Mouse (Mus musculus): ENCODE results near the gene Egfl8.
A peak's percentile ranks its signal among the peaks of the same experiment; 100 is the strongest.

The Egfl8 gene

GRCm38 (mm10) chr17:34627943-34628643 lies 12.3 kb upstream of the Egfl8 start, which contains the start of gene Ppt2:
TSS of gene Ppt2 (minus strand) at chr17:34628510.
- DNase-seq (ENCODE audit: low read depth): no peak

GRCm38 (mm10) chr17:34627093-34627942 lies 11.5 kb upstream of the Egfl8 start:
- DNase-seq (ENCODE audit: low read depth): no peak

- DNase-seq (ENCODE audit: low read depth): no peak
Observed at GRCm38 (mm10) chr17:34626773-34627092, 11.0 kb upstream of the Egfl8 start.

- DNase-seq (ENCODE audit: low read depth): no peak
Observed at GRCm38 (mm10) chr17:34626062-34626772, 10.4 kb upstream of the Egfl8 start.

- DNase-seq (ENCODE audit: low read depth): no peak
Observed at GRCm38 (mm10) chr17:34624981-34625380, 9.2 kb upstream of the Egfl8 start.

DNA sequence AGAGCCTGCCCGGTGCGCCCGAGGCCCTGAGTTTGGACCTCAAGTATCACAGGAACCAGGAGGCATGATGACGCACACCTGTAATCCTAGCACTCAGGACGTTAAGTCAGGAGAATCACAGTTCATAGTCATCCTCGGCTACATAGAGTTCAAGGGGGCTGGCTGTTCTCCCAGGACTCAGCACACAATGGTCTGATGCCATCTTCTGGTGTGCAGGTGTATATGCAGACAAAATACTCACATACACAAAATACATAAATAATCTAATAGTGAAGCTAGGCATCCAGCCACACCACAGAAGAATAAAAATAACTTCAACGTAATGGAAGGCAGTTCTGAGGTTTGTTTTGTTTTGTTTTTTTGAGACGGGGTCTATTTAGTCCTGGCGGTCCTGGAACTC lies 7.4 kb upstream of the Egfl8 start:
- no peak for DNase-seq (ENCODE audit: low read depth)

DNA sequence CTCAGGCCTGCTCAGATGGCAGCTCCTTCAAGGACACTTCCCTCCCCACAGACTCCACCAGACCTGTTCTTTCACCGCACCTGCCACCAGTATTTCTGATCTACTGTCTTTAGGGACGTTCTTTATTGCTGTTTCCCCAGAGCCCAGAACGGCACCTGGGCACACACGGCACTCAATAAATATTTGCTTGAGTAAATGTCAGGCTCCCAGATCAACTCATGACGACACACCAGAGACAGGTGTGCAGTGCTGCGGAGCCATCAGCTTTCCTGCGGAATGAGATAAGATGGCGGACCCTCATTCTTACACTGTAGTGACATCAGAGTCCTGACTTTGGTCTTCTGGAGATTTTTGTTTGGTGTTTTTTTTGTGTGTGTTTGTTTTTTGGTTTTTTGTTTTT lies 5.2 kb upstream of the Egfl8 start:
- no peak for DNase-seq (ENCODE audit: low read depth)

GRCm38 (mm10) chr17:34618999-34619398 lies 3.2 kb upstream of the Egfl8 start:
- peak; percentile 86 for DNase-seq (ENCODE audit: low read depth)

- no peak for DNase-seq (ENCODE audit: low read depth)
Observed at GRCm38 (mm10) chr17:34613830-34614229, 1.9 kb downstream of the Egfl8 start.

DNA sequence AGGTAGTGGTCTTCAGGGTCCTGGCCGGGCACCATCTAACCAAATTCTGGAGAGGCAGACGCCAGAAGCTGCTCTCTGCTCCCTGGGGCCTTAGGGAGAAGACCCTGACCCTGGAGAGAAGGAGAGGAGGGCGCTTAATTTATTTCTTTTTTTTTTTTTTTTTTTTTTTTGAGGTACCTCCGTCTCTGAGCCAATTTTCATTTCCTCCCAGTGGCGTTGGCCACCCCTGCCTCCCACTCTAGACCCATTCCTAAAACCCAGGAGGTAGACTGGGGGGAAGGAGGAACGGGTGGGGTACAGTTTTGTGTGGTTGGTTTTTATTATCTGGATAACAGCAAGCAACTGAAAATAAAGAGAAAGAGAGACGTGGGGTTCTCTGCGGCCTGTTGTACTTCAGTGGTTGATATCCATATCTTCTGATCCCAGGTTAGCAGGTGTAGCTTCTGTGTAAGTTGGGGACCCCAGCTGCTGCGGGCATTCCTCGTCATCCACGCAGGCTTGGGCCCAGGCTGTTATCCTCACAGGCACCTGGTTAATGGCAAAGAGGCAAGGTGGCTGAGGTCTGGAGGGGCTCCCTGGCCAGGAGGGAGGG lies 2.6 kb downstream of the Egfl8 start:
- no peak for DNase-seq (ENCODE audit: low read depth)

DNA sequence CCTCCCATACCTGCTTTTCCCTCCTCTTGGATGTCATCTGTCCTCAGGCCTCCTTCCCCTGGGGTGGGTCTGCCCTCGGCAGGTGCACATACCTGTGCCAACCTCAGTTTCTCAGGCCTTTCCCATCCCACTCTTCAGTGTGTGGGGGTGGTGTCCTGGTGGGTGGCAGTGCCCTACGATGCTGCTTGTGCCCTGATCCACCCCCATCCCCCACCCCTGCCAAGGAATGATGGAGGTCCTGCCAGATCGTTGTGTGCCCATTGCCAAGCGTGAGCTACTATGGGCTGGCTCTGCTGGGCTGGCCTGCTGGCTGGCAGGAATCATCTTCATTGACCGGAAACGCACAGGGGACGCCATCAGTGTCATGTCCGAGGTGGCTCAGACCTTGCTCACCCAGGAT lies 4.7 kb downstream of the Egfl8 start:
- DNase-seq (ENCODE audit: low read depth): no peak

GRCm38 (mm10) chr17:34607997-34608396 lies 7.8 kb downstream of the Egfl8 start:
- DNase-seq (ENCODE audit: low read depth): no peak

- no peak for DNase-seq (ENCODE audit: low read depth)
Observed at GRCm38 (mm10) chr17:34606186-34607039, 9.4 kb downstream of the Egfl8 start.

DNA sequence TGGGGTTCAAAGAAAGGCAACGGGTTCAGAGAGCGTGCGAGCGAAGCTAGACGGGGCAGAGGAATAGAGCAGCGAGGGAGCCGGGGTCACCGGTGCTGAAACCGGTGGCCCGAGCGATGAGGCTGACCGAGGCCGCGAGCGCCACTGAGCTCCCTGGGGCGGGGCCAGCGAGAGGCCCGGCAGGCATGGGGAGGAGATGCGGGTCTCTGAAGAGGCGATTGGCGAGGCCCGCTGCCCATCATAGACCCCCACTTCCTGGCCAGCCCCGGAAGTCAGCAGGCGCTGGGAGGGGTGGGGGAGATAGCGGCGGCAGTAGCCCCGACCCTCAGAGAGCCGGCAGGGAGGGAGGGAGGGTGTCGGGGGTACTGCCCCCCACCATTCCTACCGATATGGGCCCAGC lies 10.2 kb downstream of the Egfl8 start:
- peak; percentile 82 for DNase-seq (ENCODE audit: low read depth)

DNA sequence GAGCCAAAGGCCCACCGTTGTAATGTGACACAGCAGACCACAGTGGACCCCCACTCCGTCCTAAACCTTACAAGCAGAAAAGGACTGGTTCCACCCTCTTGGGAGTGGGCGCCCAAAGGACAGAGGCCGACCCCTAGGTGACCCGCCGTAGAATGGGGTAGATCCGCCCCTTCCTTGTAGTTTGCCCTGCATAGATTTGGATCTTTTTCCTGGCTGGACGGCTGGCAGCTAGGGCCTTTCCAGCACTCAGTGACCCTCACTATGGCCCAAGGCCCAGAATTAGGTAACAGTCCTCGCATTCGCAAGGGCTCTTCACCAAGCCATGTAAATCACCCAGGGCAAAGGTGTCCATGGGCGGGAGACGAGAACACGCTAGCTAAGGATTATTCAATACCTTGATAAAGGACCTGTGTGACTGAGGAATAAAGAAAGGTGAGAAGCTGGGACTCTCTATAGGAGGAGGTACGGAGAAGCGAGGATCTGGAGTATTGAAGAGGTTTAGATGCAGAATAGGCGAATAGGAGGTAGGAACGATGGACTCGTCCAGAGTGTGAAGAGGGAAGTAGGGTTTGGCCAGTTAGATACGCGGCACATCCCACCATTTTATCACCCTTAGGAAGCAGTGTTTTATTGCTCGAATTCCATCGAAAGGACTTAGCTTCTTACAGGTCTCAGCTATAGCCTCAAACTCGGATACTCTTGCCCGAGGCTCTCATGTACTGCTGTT lies 11.1 kb downstream of the Egfl8 start:
- DNase-seq (ENCODE audit: low read depth): no peak

GRCm38 (mm10) chr17:34604061-34604508 lies 11.7 kb downstream of the Egfl8 start, which contains the start of gene Agpat1:
TSS of gene Agpat1 (plus strand) at chr17:34604262.
- DNase-seq (ENCODE audit: low read depth): peak; percentile 99

DNA sequence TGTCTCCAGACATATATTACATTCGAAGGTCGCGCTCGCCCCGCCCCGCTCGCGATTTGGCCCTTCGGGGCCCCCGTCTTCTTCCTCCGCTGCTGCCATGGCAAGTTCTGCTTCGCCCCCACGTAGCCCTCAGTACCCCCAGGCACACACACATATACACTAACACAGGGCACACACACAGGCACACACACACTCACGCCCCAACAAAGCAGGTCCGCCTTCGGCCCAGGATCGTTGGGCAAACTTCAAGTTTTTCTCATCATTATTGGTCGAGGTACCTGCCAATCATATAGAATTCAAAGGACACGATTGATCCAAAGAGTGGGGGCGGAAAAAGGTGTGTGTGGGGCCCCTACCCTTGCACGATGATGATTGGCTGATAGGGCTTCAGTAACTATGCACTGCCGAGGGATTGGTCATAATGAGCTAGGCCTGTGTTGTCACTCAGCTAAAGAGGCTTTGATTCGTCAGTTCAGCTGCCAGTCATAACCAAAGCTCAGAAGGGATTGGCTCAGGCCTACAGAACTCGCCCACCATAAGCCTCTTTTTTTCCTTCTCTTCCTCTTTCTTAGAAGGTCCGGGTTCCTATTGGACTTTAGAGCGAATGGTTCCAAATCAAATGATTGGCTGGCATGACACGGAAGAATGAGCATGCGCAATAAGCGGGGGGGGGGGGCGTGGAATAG lies 12.3 kb downstream of the Egfl8 start, which contains the start of gene Rnf5:
Gene Rnf5 (minus strand): TSS at position 316 of the 686 bp plus-strand sequence.
- DNase-seq (ENCODE audit: low read depth): peak; percentile 100

DNA sequence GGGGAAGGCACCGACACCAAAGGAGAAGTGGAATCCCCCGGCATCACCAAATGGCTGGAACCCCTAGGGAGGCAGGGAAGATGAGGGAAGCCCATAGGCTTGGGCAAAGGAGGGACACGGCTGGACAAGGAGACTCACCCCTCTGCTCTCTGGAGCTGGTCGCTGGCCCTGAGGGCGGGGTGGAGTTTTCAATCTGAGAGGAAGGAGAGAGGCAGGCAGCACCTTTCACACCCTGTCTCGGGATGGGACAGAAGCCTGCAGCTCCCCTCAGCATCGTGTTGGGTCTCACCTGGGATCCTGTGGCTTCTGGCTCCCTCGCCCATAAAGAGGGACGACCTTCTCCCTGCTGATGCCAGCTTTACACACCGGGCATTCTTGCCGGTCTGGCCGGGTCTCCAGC lies 14.0 kb downstream of the Egfl8 start:
- DNase-seq (ENCODE audit: low read depth): no peak

- no peak for DNase-seq (ENCODE audit: low read depth)
Observed at GRCm38 (mm10) chr17:34599891-34600290, 15.9 kb downstream of the Egfl8 start.

DNA sequence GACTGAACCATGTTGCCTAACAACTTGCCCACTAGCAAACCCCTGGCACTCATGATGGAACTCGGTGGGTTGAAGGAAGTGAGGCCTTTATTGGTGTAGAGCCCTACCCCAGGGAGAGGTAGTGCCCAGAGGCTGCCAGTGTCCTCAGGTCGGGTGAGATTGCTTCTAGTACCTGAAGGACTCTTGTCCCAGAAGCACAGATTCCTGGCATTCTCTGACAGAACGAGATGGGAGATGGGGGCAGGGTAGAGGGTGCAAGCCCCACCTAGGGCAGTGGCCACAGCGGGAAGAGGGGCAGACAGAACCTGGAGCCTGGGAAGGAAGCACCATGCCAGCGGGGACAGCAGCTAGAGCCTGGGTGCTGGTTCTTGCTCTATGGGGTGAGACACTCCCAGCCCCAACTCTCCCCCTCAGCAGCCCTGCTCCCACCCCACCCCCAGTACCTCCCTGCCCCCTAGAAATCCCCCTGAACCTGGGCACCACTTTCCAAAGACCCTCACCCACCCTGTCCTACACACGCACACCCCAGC lies 18.1 kb downstream of the Egfl8 start, which contains the start of gene Ager:
Gene Ager (plus strand): TSS at position 297 of the 530 bp plus-strand sequence.
- DNase-seq (ENCODE audit: low read depth): no peak

Data from c-Kit-positive CD71-negative TER-119-negative erythroid progenitor cells, embryonic 14.5 days (primary cell).